Mouse (Mus musculus): ENCODE measurements around the gene Gorasp1. TPM values are rescaled to one million over a fixed set of nuclear protein-coding genes. Genes with fewer than 3 reads are reported as not detected.

The Gorasp1 gene
- polyA plus RNA-seq, 1 experiment from 2014 or later, result 16.4 TPM

DNA sequence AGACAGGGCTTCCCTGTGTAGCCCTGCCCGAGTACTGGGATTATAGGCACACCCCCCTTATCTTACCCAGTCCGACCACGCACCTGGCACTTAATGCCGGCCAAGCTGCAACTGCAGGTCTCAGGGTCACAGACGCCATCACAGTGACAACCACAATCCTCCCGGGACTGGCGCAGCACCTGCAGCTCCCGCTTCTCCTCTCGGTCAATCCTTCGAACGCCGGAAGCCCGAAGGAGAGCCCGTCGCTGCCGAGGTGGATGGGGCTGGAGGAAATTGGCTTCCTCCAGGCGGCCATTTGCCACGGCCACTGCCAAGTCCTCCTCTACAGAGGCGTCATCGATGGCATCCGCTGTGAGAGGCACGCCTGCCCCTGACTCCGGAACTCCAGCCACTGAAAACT is 35.9 kb upstream of the Gorasp1 start:
- no peak for ATAC-seq

DNA sequence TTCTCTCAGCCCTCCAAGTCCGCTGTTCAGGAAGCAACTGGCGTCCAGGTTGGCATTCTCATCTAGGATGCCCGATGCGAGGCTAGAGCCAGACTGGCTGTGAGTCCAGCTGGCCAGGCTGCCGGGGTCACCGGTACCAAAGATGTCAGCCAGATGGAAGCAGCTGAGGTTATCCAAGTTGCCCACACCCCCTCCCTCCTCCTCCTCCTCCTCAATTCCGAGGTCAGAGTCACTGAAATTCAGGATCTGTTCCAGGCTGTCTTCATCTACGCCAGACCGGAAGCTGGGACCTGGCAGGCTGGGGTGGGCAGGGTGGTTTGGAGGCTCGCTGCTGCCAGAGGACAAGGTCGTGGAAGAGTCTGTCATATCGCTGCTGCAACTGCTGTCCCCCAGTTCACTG is 35.2 kb upstream of the Gorasp1 start:
- no peak for TF ChIP-seq CTCF (IDR thresholded peaks at IDR 0.05; ENCODE audit: low read depth)
- H3K9ac ChIP-seq (ENCODE audit: low read depth, low read length), result no peak overlapping the region
- 87% methylated on average over 12 of the region's 12 CpGs for WGBS
- H3K27ac ChIP-seq (ENCODE audit: low read depth, low read length), result no peak overlapping the region
- H3K4me2 ChIP-seq (replicated peaks; ENCODE audit: low read depth), result no peak overlapping the region
- H3K4me3 ChIP-seq (ENCODE audit: low read depth, low read length), result no peak overlapping the region
- no peak for ATAC-seq
- peaks cover 35% of the 10 kb centered on the region for H3K36me3 ChIP-seq (ENCODE audit: control insufficient read depth, insufficient read depth)
- no peaks in the 10 kb centered on the region for H3K9me3 ChIP-seq (ENCODE audit: control insufficient read depth)
- H3K4me1 ChIP-seq (replicated peaks; ENCODE audit: control insufficient read depth, insufficient read depth, low read length), result no peaks in the 10 kb centered on the region
- H3K27me3 ChIP-seq (replicated peaks; ENCODE audit: control insufficient read depth, insufficient read depth, low read length), result no peaks in the 10 kb centered on the region

More for the DNA sequence above, 35.9 kb upstream of the Gorasp1 start:
- no peak overlapping the region for H3K27ac ChIP-seq (ENCODE audit: low read depth, low read length)
- H3K9me3 ChIP-seq (ENCODE audit: control insufficient read depth), result no peaks in the 10 kb centered on the region
- H3K36me3 ChIP-seq (ENCODE audit: control insufficient read depth, insufficient read depth), result peaks cover 35% of the 10 kb centered on the region
- H3K9ac ChIP-seq (ENCODE audit: low read depth, low read length), result no peak overlapping the region
- TF ChIP-seq CTCF (IDR thresholded peaks at IDR 0.05; ENCODE audit: low read depth), result no peak
- no peaks in the 10 kb centered on the region for H3K27me3 ChIP-seq (replicated peaks; ENCODE audit: control insufficient read depth, insufficient read depth, low read length)
- no peak overlapping the region for H3K4me2 ChIP-seq (replicated peaks; ENCODE audit: low read depth)
- H3K4me3 ChIP-seq (ENCODE audit: low read depth, low read length), result no peak overlapping the region
- WGBS, result 93% methylated on average over 23 of the region's 23 CpGs
- no peaks in the 10 kb centered on the region for H3K4me1 ChIP-seq (replicated peaks; ENCODE audit: control insufficient read depth, insufficient read depth, low read length)

DNA sequence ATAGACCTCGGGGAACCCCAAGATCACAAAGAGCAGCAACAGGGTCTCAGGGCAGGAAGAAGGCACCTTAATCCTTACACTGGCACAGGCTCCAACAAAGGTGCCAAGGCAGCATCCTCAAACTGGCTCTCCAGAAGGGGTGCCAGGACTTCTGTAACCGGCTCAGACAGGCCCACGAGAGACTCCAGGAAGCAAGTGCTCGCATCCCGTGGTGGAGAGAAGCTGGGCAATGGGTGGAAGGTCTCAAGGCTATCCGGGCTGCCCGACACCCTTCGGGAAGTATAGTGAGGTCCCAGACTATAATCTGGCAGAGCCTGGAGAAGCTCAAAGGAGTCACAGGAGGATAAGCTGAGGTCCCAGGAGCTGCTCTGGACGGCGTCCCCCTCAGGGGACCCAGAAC is 34.8 kb upstream of the Gorasp1 start:
- no peak for TF ChIP-seq CTCF (IDR thresholded peaks at IDR 0.05; ENCODE audit: low read depth)
- no peak for ATAC-seq
- Histone ChIP-seq H3K27ac (ENCODE audit: low read depth, low read length) (no peak overlapping the region), H3K4me3 (ENCODE audit: low read depth, low read length) (no peak overlapping the region), H3K36me3 (ENCODE audit: control insufficient read depth, insufficient read depth) (peaks cover 35% of the 10 kb centered on the region), H3K4me1 (replicated peaks; ENCODE audit: control insufficient read depth, insufficient read depth, low read length) (no peaks in the 10 kb centered on the region), H3K4me2 (replicated peaks; ENCODE audit: low read depth) (no peak overlapping the region), H3K27me3 (replicated peaks; ENCODE audit: control insufficient read depth, insufficient read depth, low read length) (no peaks in the 10 kb centered on the region), H3K9ac (ENCODE audit: low read depth, low read length) (no peak overlapping the region), H3K9me3 (ENCODE audit: control insufficient read depth) (no peaks in the 10 kb centered on the region)
- 94% methylated on average over 10 of the region's 10 CpGs for WGBS

- H3K4me3 ChIP-seq (ENCODE audit: low read depth, low read length), result no peak overlapping the region
- no peaks in the 10 kb centered on the region for H3K9me3 ChIP-seq (ENCODE audit: control insufficient read depth)
- no peaks in the 10 kb centered on the region for H3K27me3 ChIP-seq (replicated peaks; ENCODE audit: control insufficient read depth, insufficient read depth, low read length)
- H3K9ac ChIP-seq (ENCODE audit: low read depth, low read length), result no peak overlapping the region
- TF ChIP-seq CTCF (IDR thresholded peaks at IDR 0.05; ENCODE audit: low read depth), result no peak
- H3K4me2 ChIP-seq (replicated peaks; ENCODE audit: low read depth), result no peak overlapping the region
- WGBS, result 82% methylated on average over 7 of the region's 7 CpGs
- ATAC-seq, result no peak
- peaks cover 35% of the 10 kb centered on the region for H3K36me3 ChIP-seq (ENCODE audit: control insufficient read depth, insufficient read depth)
- H3K27ac ChIP-seq (ENCODE audit: low read depth, low read length), result no peak overlapping the region
- no peaks in the 10 kb centered on the region for H3K4me1 ChIP-seq (replicated peaks; ENCODE audit: control insufficient read depth, insufficient read depth, low read length)
These were observed 33.6 kb upstream of the Gorasp1 start for GRCm38 (mm10) chr9:119970763-119971656.

DNA sequence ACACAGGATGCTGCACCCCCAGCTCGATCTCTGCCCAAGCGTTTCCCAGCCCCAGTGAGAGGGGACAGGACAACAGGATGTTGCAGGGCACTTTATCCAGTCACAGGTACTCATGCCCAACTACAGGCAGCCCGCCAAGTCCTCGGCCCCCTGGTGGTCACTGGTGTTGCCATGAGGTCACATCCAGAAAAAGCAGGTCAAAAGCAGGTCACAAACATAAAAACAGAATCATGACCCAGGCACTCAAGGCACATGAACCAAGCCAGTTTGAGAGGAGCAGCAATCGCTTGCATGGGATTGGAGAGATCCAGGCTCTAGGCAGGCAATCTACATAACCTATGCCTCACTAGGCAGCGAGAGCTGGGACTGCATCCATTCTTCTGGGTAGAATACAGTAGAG is 32.9 kb upstream of the Gorasp1 start:
- no peak overlapping the region for H3K4me2 ChIP-seq (replicated peaks; ENCODE audit: low read depth)
- no peaks in the 10 kb centered on the region for H3K9me3 ChIP-seq (ENCODE audit: control insufficient read depth)
- H3K27ac ChIP-seq (ENCODE audit: low read depth, low read length), result no peak overlapping the region
- WGBS, result 50% methylated on average over 6 of the region's 6 CpGs
- H3K9ac ChIP-seq (ENCODE audit: low read depth, low read length), result no peak overlapping the region
- H3K4me3 ChIP-seq (ENCODE audit: low read depth, low read length), result no peak overlapping the region
- no peak for ATAC-seq
- no peaks in the 10 kb centered on the region for H3K27me3 ChIP-seq (replicated peaks; ENCODE audit: control insufficient read depth, insufficient read depth, low read length)
- H3K36me3 ChIP-seq (ENCODE audit: control insufficient read depth, insufficient read depth), result peaks cover 34% of the 10 kb centered on the region
- peak; percentile 65 for TF ChIP-seq CTCF (IDR thresholded peaks at IDR 0.05; ENCODE audit: low read depth)
- H3K4me1 ChIP-seq (replicated peaks; ENCODE audit: control insufficient read depth, insufficient read depth, low read length), result no peaks in the 10 kb centered on the region

GRCm38 (mm10) chr9:119969811-119970210 is 32.4 kb upstream of the Gorasp1 start:
- no peak for ATAC-seq
- H3K27ac ChIP-seq (ENCODE audit: low read depth, low read length), result no peak overlapping the region

More at GRCm38 (mm10) chr9:119969811-119970210, 32.4 kb upstream of the Gorasp1 start:
- no peak overlapping the region for H3K4me2 ChIP-seq (replicated peaks; ENCODE audit: low read depth)
- no peak overlapping the region for H3K9ac ChIP-seq (ENCODE audit: low read depth, low read length)
- peaks cover 30% of the 10 kb centered on the region for H3K36me3 ChIP-seq (ENCODE audit: control insufficient read depth, insufficient read depth)
- no peaks in the 10 kb centered on the region for H3K9me3 ChIP-seq (ENCODE audit: control insufficient read depth)
- no peaks in the 10 kb centered on the region for H3K4me1 ChIP-seq (replicated peaks; ENCODE audit: control insufficient read depth, insufficient read depth, low read length)
- no peaks in the 10 kb centered on the region for H3K27me3 ChIP-seq (replicated peaks; ENCODE audit: control insufficient read depth, insufficient read depth, low read length)
- 83% methylated on average over 7 of the region's 7 CpGs for WGBS
- TF ChIP-seq CTCF (IDR thresholded peaks at IDR 0.05; ENCODE audit: low read depth), result no peak
- H3K4me3 ChIP-seq (ENCODE audit: low read depth, low read length), result no peak overlapping the region
